Comparison of ENCODE assay signal across 21 mouse cellular contexts in genomic region chr10:111833611-111834010, GRCm38 (mm10).
DNase-seq lines count a peak whose midpoint lies in the region; ATAC-seq lines count a peak whose summit lies in the region.
"Had no signal": no experiment of that assay in that cellular context is flagged by ENCODE, and none has a peak within 500 bp of the region (broad histone marks: within the 10 kb centered on the region; RNA-seq: fewer than 3 reads in every experiment).

No protein-coding gene starts in this region.

- DNase-seq in embryo, embryonic 10 days (ENCODE audit: low spot score): peak; percentile 61
- no peak for DNase-seq in embryo, embryonic 11 days
- peak; percentile 60 for DNase-seq in embryonic facial prominence, embryonic 10.5 days (ENCODE audit: low spot score)
- DNase-seq in embryonic facial prominence, embryonic 11.5 days (ENCODE audit: low spot score): peak; percentile 69
- DNase-seq in limb, embryonic 10.5 days (ENCODE audit: low spot score): no peak
- DNase-seq in thymus, postnatal 25 days: no peak
- DNase-seq in adrenal gland, postnatal 14 days: no peak
- no peak for DNase-seq in right cerebral cortex, adult 2 months (ENCODE audit: low spot score in 2 of 2)
- DNase-seq: adrenal gland, adult 2 months; adrenal gland, adult 8-10 months; adrenal gland, postnatal 10 days; adrenal gland, postnatal 25 days; B cell, adult 2 months; cerebellum, adult 11 months; cerebellum, adult 11-12 months; cerebellum, adult 18-20 months had no signal

- 56% methylated on average over 2 of the region's 2 CpGs for WGBS in embryonic facial prominence, embryonic 10.5 days
- 47% methylated on average over 2 of the region's 2 CpGs for WGBS in embryonic facial prominence, embryonic 11.5 days
- 54% methylated on average over 2 of the region's 2 CpGs for WGBS in limb, embryonic 10.5 days

- no peak overlapping the region for H3K4me3 ChIP-seq in embryonic facial prominence, embryonic 10.5 days
- H3K4me3 ChIP-seq in embryonic facial prominence, embryonic 11.5 days (ENCODE audit: low read depth, low read length): no peak overlapping the region
- H3K4me3 ChIP-seq in limb, embryonic 10.5 days: no peak overlapping the region

- no peak overlapping the region for H3K9ac ChIP-seq in embryonic facial prominence, embryonic 11.5 days (replicated peaks; ENCODE audit: low read length)

- H3K4me1 ChIP-seq in embryonic facial prominence, embryonic 10.5 days: peaks cover 48% of the 10 kb centered on the region
- H3K4me1 ChIP-seq in embryonic facial prominence, embryonic 11.5 days (ENCODE audit: control insufficient read depth, insufficient read depth, low read length): no peaks in the 10 kb centered on the region
- H3K4me1 ChIP-seq in limb, embryonic 10.5 days: peaks cover 26% of the 10 kb centered on the region

- H3K36me3 ChIP-seq in embryonic facial prominence, embryonic 10.5 days (replicated peaks): no peaks in the 10 kb centered on the region
- H3K36me3 ChIP-seq in embryonic facial prominence, embryonic 11.5 days (replicated peaks; ENCODE audit: control insufficient read depth, insufficient read depth, low read depth, low read length): no peaks in the 10 kb centered on the region
- H3K36me3 ChIP-seq in limb, embryonic 10.5 days: no peaks in the 10 kb centered on the region
- H3K36me3 ChIP-seq: G1E had no signal

- no peak overlapping the region for H3K4me2 ChIP-seq in embryonic facial prominence, embryonic 11.5 days (ENCODE audit: low read depth, low read length)

- H3K9me3 ChIP-seq in embryonic facial prominence, embryonic 10.5 days: no peaks in the 10 kb centered on the region
- no peaks in the 10 kb centered on the region for H3K9me3 ChIP-seq in embryonic facial prominence, embryonic 11.5 days (replicated peaks; ENCODE audit: control insufficient read depth, low read length)
- H3K9me3 ChIP-seq in limb, embryonic 10.5 days (replicated peaks): no peaks in the 10 kb centered on the region
- H3K9me3 ChIP-seq: G1E had no signal

- 0 out of 2 replicates have a peak overlapping the region, but pooled peaks have one; percentile 61 for H3K27ac ChIP-seq in embryonic facial prominence, embryonic 10.5 days (replicated peaks)
- no peak overlapping the region for H3K27ac ChIP-seq in embryonic facial prominence, embryonic 11.5 days (replicated peaks; ENCODE audit: low read depth, low read length)
- H3K27ac ChIP-seq in limb, embryonic 10.5 days: peak overlapping the region; percentile 15; the same call in 1 of the 2 replicates

- peaks cover 30% of the 10 kb centered on the region for H3K27me3 ChIP-seq in embryonic facial prominence, embryonic 10.5 days (replicated peaks; ENCODE audit: low read depth, poor library complexity, severe bottlenecking)
- H3K27me3 ChIP-seq in embryonic facial prominence, embryonic 11.5 days (ENCODE audit: control insufficient read depth, insufficient read depth, low read length): no peaks in the 10 kb centered on the region
- 0 out of 2 replicates have a peak, but pooled peaks cover 6% of the 10 kb centered on the region for H3K27me3 ChIP-seq in limb, embryonic 10.5 days (ENCODE audit: low read depth, poor library complexity, severe bottlenecking)
- H3K27me3 ChIP-seq: CH12.LX, Patski had no signal

- no peak for ATAC-seq in embryonic facial prominence, embryonic 11.5 days (replicated peaks; ENCODE audit: insufficient number of reproducible peaks, low FRiP score, low TSS enrichment, low read depth)
- ATAC-seq: activated CD4-positive, CD25-positive, alpha-beta regulatory T cell, adult 4 months; CD4-positive, CD25-positive, alpha-beta regulatory T cell, adult 4 months; Patski had no signal

Comparison
In these comparisons a context has a peak if more than half of its experiments do, and no peak if none do; other contexts are left out.
1. DNase-seq: peak in embryo, embryonic 10 days (single experiment), embryonic facial prominence, embryonic 10.5 days (single experiment) and embryonic facial prominence, embryonic 11.5 days (single experiment); none in embryo, embryonic 11 days (single experiment), limb, embryonic 10.5 days (single experiment), thymus, postnatal 25 days (single experiment), adrenal gland, postnatal 14 days (single experiment) and right cerebral cortex, adult 2 months (0 of 2).